Mouse (Mus musculus): ENCODE data around the gene Gdf15. TPM values are rescaled to one million over a fixed set of nuclear protein-coding genes. Genes with fewer than 3 reads are reported as not detected.

Gene Gdf15
- polyA plus RNA-seq, 1 experiment: 0.19 TPM

GRCm38 (mm10) chr8:70585258-70585652, 47.0 kb downstream of the Gdf15 start:
- H3K4me1 ChIP-seq (ENCODE audit: control insufficient read depth, insufficient read depth, low read length): 0 out of 2 replicates have a peak, but pooled peaks cover 2% of the 10 kb centered on the region
- no peak overlapping the region for H3K27ac ChIP-seq (ENCODE audit: insufficient read depth, low read length)

GRCm38 (mm10) chr8:70584606-70585257, 47.5 kb downstream of the Gdf15 start:
- Histone ChIP-seq H3K27ac (ENCODE audit: insufficient read depth, low read length) (no peak overlapping the region), H3K4me3 (ENCODE audit: insufficient read depth, low read length) (no peak overlapping the region), H3K4me1 (ENCODE audit: control insufficient read depth, insufficient read depth, low read length) (0 out of 2 replicates have a peak, but pooled peaks cover 2% of the 10 kb centered on the region)
- TF ChIP-seq CTCF (IDR thresholded peaks at IDR 0.05; ENCODE audit: extremely low read depth, insufficient read depth, low read length) (no peak), POLR2A (IDR thresholded peaks at IDR 0.05; ENCODE audit: extremely low read depth, insufficient read depth, low read length) (no peak)

More at GRCm38 (mm10) chr8:70585258-70585652, 47.0 kb downstream of the Gdf15 start:
- TF ChIP-seq POLR2A (IDR thresholded peaks at IDR 0.05; ENCODE audit: extremely low read depth, insufficient read depth, low read length) (no peak), CTCF (IDR thresholded peaks at IDR 0.05; ENCODE audit: extremely low read depth, insufficient read depth, low read length) (peak; percentile 64)
- H3K4me3 ChIP-seq (ENCODE audit: insufficient read depth, low read length): no peak overlapping the region

GRCm38 (mm10) chr8:70583476-70584387, 48.5 kb downstream of the Gdf15 start:
- H3K27ac ChIP-seq (ENCODE audit: insufficient read depth, low read length): peak overlapping the region; percentile 9; the same call in 1 of the 2 replicates
- H3K4me3 ChIP-seq (ENCODE audit: insufficient read depth, low read length): no peak overlapping the region
- TF ChIP-seq POLR2A (IDR thresholded peaks at IDR 0.05; ENCODE audit: extremely low read depth, insufficient read depth, low read length): no peak
- TF ChIP-seq CTCF (IDR thresholded peaks at IDR 0.05; ENCODE audit: extremely low read depth, insufficient read depth, low read length): no peak
- H3K4me1 ChIP-seq (ENCODE audit: control insufficient read depth, insufficient read depth, low read length): 0 out of 2 replicates have a peak, but pooled peaks cover 2% of the 10 kb centered on the region

Other genes starting within 250 kb of the Gdf15 start
- gene Crtc1, start 192.9 kb downstream of the Gdf15 start, polyA plus RNA-seq (2012; rRNA removed): 113 and 115 TPM in 2 replicates
- 66.9 and 70.9 TPM in 2 replicates for gene Klhl26, start 155.5 kb downstream of the Gdf15 start, polyA plus RNA-seq (2012; rRNA removed)
- gene Tmem59l, start 145.1 kb downstream of the Gdf15 start, polyA plus RNA-seq (2012; rRNA removed): 368 and 400 TPM in 2 replicates
- 2.1 and 8.6 TPM in 2 replicates for gene Crlf1, start 139.3 kb downstream of the Gdf15 start, polyA plus RNA-seq (2012; rRNA removed)
- 201 and 206 TPM in 2 replicates for gene Rex1bd, start 125.7 kb downstream of the Gdf15 start, polyA plus RNA-seq (2012; rRNA removed)
- gene Uba52, start 121.7 kb downstream of the Gdf15 start, polyA plus RNA-seq (2012; rRNA removed): 851 and 918 TPM in 2 replicates
- 592 and 612 TPM in 2 replicates for gene Fkbp8, start 104.7 kb downstream of the Gdf15 start, polyA plus RNA-seq (2012; rRNA removed)
- 61.0 and 64.4 TPM in 2 replicates for gene Kxd1, start 104.5 kb downstream of the Gdf15 start, polyA plus RNA-seq (2012; rRNA removed)
- gene Ell, start 93.0 kb downstream of the Gdf15 start, polyA plus RNA-seq (2012; rRNA removed): 23.8 and 23.9 TPM in 2 replicates
- 71.1 and 77.2 TPM in 2 replicates for gene Isyna1, start 38.1 kb downstream of the Gdf15 start, polyA plus RNA-seq (2012; rRNA removed)
- gene Ssbp4, start 23.6 kb downstream of the Gdf15 start, polyA plus RNA-seq (2012; rRNA removed): 241 and 249 TPM in 2 replicates
- gene Lrrc25, start 16.3 kb downstream of the Gdf15 start, polyA plus RNA-seq (2012; rRNA removed): 1.0 and 1.4 TPM in 2 replicates
- 18.1 and 19.7 TPM in 2 replicates for gene Pgpep1, start 27.9 kb upstream of the Gdf15 start, polyA plus RNA-seq (2012; rRNA removed)
- 100 and 105 TPM in 2 replicates for gene Lsm4, start 40.8 kb upstream of the Gdf15 start, polyA plus RNA-seq (2012; rRNA removed)
- gene Jund, start 66.5 kb upstream of the Gdf15 start, polyA plus RNA-seq (2012; rRNA removed): 223 and 226 TPM in 2 replicates
- gene Iqcn, start 71.0 kb upstream of the Gdf15 start, polyA plus RNA-seq (2012; rRNA removed): 0.08 and 0.13 TPM in 2 replicates
- 0.09 TPM in 1 of 2 replicates, not detected in the other for gene Gm3336, start 86.1 kb upstream of the Gdf15 start, polyA plus RNA-seq (2012; rRNA removed)
- 4.8 and 5.9 TPM in 2 replicates for gene Pde4c, start 91.3 kb upstream of the Gdf15 start, polyA plus RNA-seq (2012; rRNA removed)
- 1,139 and 1,160 TPM in 2 replicates for gene Rab3a, start 122.2 kb upstream of the Gdf15 start, polyA plus RNA-seq (2012; rRNA removed)
- gene Mpv17l2, start 128.5 kb upstream of the Gdf15 start, polyA plus RNA-seq (2012; rRNA removed): 51.6 and 59.2 TPM in 2 replicates
- gene Pik3r2, start 144.3 kb upstream of the Gdf15 start, polyA plus RNA-seq (2012; rRNA removed): 177 and 193 TPM in 2 replicates
- 265 and 282 TPM in 2 replicates for gene Mast3, start 172.6 kb upstream of the Gdf15 start, polyA plus RNA-seq (2012; rRNA removed)
- gene Il12rb1, start 176.0 kb upstream of the Gdf15 start, polyA plus RNA-seq (2012; rRNA removed): 1.1 TPM in 2 replicates
- gene Arrdc2, start 207.3 kb upstream of the Gdf15 start, polyA plus RNA-seq (2012; rRNA removed): 31.4 and 35.1 TPM in 2 replicates
- 30.2 and 36.0 TPM in 2 replicates for gene Kcnn1, start 230.8 kb upstream of the Gdf15 start, polyA plus RNA-seq (2012; rRNA removed)
- gene Ccdc124, start 241.5 kb upstream of the Gdf15 start, polyA plus RNA-seq (2012; rRNA removed): 176 and 182 TPM in 2 replicates